Mouse (Mus musculus): Measurements from ENCODE around the gene Ncf2.

GRCm38 (mm10) chr1:152845211-152845730 is 45.3 kb downstream of the Ncf2 start:
- TF ChIP-seq POLR2A (IDR thresholded peaks at IDR 0.05; ENCODE audit: borderline replicate concordance, extremely low read depth, low read depth, low read length) (no peak), CTCF (IDR thresholded peaks at IDR 0.05; ENCODE audit: insufficient read depth, low read length) (no peak)

All from lung, adult 2 months (tissue).